Mouse (Mus musculus) megakaryocyte, embryonic 14.5 days (primary cell): ENCODE measurements around the gene Grk6. TPM values are rescaled to one million over a fixed set of nuclear protein-coding genes. Genes with fewer than 3 reads are reported as not detected.

ENCODE experiments used
- H3K27me3 ChIP-seq: replicated peaks from 2 replicates; pipeline ENCODE3; 2012; ENCODE audit warnings: inconsistent platforms
- H3K36me3 ChIP-seq: replicated peaks from 2 replicates; pipeline ENCODE3; 2012; ENCODE audit warnings: low read length, inconsistent platforms, mixed read lengths
- H3K4me1 ChIP-seq: 2 replicates; pipeline ENCODE4 v1.6.1; 2012; ENCODE audit warnings: inconsistent platforms
- H3K4me3 ChIP-seq: replicated peaks from 2 replicates; pipeline ENCODE3; 2012; ENCODE audit warnings: moderate library complexity, mild to moderate bottlenecking, inconsistent platforms
- H3K9me3 ChIP-seq: 2 replicates; pipeline ENCODE4 v1.6.1; 2012; ENCODE audit warnings: inconsistent platforms
- FLI1 ChIP-seq: IDR thresholded peaks from 2 replicates; pipeline ENCODE4 v1.6.1; 2012; ENCODE audit warnings: low read length, inconsistent platforms, mixed read lengths
- GATA1 ChIP-seq: IDR thresholded peaks from 3 replicates; pipeline ENCODE4 v1.6.1; 2012; ENCODE audit warnings: mixed read lengths, low read length, inconsistent platforms, borderline replicate concordance
- polyA plus RNA-seq: library from polyadenylated mRNA; stranded (reverse); fragments of >175 nt; gene quantifications from 2 replicates; pipeline ENCODE4 v1.2.3, GENCODE M21; 2012; ENCODE audit warnings: low replicate concordance; ENCODE audit not compliant: insufficient read depth

The Grk6 gene
- polyA plus RNA-seq, 1 experiment: 54.2 TPM

- Histone ChIP-seq H3K27me3 (peaks cover 92% of the 10 kb centered on the region), H3K36me3 (no peaks in the 10 kb centered on the region), H3K4me3 (peak overlapping the region; percentile 48), H3K4me1 (peaks cover 57% of the 10 kb centered on the region), H3K9me3 (peaks cover 12% of the 10 kb centered on the region)
- TF ChIP-seq GATA1 (no peak), FLI1 (no peak)
Observed at GRCm38 (mm10) chr13:55473076-55473831, 28.4 kb downstream of the Grk6 start.

GRCm38 (mm10) chr13:55473961-55474360 is 29.1 kb downstream of the Grk6 start:
- peaks cover 86% of the 10 kb centered on the region for H3K27me3 ChIP-seq
- no peaks in the 10 kb centered on the region for H3K36me3 ChIP-seq
- H3K9me3 ChIP-seq: peaks cover 12% of the 10 kb centered on the region
- H3K4me1 ChIP-seq: peaks cover 61% of the 10 kb centered on the region
- TF ChIP-seq GATA1 (no peak), FLI1 (no peak)
- H3K4me3 ChIP-seq: no peak overlapping the region

GRCm38 (mm10) chr13:55474621-55475069 is 29.8 kb downstream of the Grk6 start:
- Histone ChIP-seq H3K4me3 (no peak overlapping the region), H3K4me1 (peaks cover 61% of the 10 kb centered on the region), H3K9me3 (peaks cover 12% of the 10 kb centered on the region), H3K27me3 (peaks cover 79% of the 10 kb centered on the region), H3K36me3 (no peaks in the 10 kb centered on the region)
- TF ChIP-seq FLI1 (no peak), GATA1 (no peak)

- Histone ChIP-seq H3K36me3 (no peaks in the 10 kb centered on the region), H3K4me3 (no peak overlapping the region), H3K4me1 (peaks cover 59% of the 10 kb centered on the region), H3K27me3 (peaks cover 77% of the 10 kb centered on the region), H3K9me3 (peaks cover 17% of the 10 kb centered on the region)
- no peak for TF ChIP-seq FLI1
- no peak for TF ChIP-seq GATA1
Observed at GRCm38 (mm10) chr13:55475750-55476149, 30.9 kb downstream of the Grk6 start.

- Histone ChIP-seq H3K4me3 (no peak overlapping the region), H3K27me3 (peaks cover 76% of the 10 kb centered on the region), H3K36me3 (no peaks in the 10 kb centered on the region), H3K4me1 (peaks cover 54% of the 10 kb centered on the region), H3K9me3 (peaks cover 17% of the 10 kb centered on the region)
- TF ChIP-seq FLI1: no peak
- TF ChIP-seq GATA1: no peak
Observed at GRCm38 (mm10) chr13:55476256-55476655, 31.4 kb downstream of the Grk6 start.

- TF ChIP-seq GATA1 (no peak), FLI1 (no peak)
- Histone ChIP-seq H3K4me3 (no peak overlapping the region), H3K27me3 (peaks cover 76% of the 10 kb centered on the region), H3K36me3 (no peaks in the 10 kb centered on the region), H3K9me3 (peaks cover 17% of the 10 kb centered on the region), H3K4me1 (peaks cover 42% of the 10 kb centered on the region)
Observed at GRCm38 (mm10) chr13:55477492-55477891, 32.6 kb downstream of the Grk6 start.

GRCm38 (mm10) chr13:55478036-55478435 is 33.2 kb downstream of the Grk6 start:
- Histone ChIP-seq H3K4me1 (peaks cover 38% of the 10 kb centered on the region), H3K36me3 (no peaks in the 10 kb centered on the region), H3K9me3 (peaks cover 17% of the 10 kb centered on the region), H3K4me3 (no peak overlapping the region), H3K27me3 (peaks cover 76% of the 10 kb centered on the region)
- TF ChIP-seq FLI1 (no peak), GATA1 (no peak)

GRCm38 (mm10) chr13:55479008-55479407 is 34.1 kb downstream of the Grk6 start:
- Histone ChIP-seq H3K36me3 (no peaks in the 10 kb centered on the region), H3K4me3 (peak overlapping the region; percentile 24), H3K27me3 (peaks cover 76% of the 10 kb centered on the region), H3K4me1 (peaks cover 46% of the 10 kb centered on the region), H3K9me3 (peaks cover 17% of the 10 kb centered on the region)
- no peak for TF ChIP-seq GATA1
- no peak for TF ChIP-seq FLI1

- Histone ChIP-seq H3K4me1 (peaks cover 51% of the 10 kb centered on the region), H3K9me3 (peaks cover 16% of the 10 kb centered on the region), H3K36me3 (no peaks in the 10 kb centered on the region), H3K27me3 (peaks cover 76% of the 10 kb centered on the region), H3K4me3 (no peak overlapping the region)
- TF ChIP-seq FLI1 (no peak), GATA1 (no peak)
Observed at GRCm38 (mm10) chr13:55479929-55480328, 35.1 kb downstream of the Grk6 start.

- H3K4me1 ChIP-seq: peaks cover 61% of the 10 kb centered on the region
- peaks cover 76% of the 10 kb centered on the region for H3K27me3 ChIP-seq
- H3K4me3 ChIP-seq: no peak overlapping the region
- no peaks in the 10 kb centered on the region for H3K36me3 ChIP-seq
- TF ChIP-seq GATA1 (no peak), FLI1 (no peak)
- H3K9me3 ChIP-seq: peaks cover 5% of the 10 kb centered on the region
Observed at GRCm38 (mm10) chr13:55482542-55482941, 37.7 kb downstream of the Grk6 start.

- Histone ChIP-seq H3K9me3 (peaks cover 5% of the 10 kb centered on the region), H3K4me1 (peaks cover 61% of the 10 kb centered on the region), H3K27me3 (peaks cover 81% of the 10 kb centered on the region), H3K36me3 (no peaks in the 10 kb centered on the region), H3K4me3 (no peak overlapping the region)
- TF ChIP-seq GATA1 (no peak), FLI1 (no peak)
Observed at GRCm38 (mm10) chr13:55483071-55483470, 38.2 kb downstream of the Grk6 start.
